In the genomic region with DNA sequence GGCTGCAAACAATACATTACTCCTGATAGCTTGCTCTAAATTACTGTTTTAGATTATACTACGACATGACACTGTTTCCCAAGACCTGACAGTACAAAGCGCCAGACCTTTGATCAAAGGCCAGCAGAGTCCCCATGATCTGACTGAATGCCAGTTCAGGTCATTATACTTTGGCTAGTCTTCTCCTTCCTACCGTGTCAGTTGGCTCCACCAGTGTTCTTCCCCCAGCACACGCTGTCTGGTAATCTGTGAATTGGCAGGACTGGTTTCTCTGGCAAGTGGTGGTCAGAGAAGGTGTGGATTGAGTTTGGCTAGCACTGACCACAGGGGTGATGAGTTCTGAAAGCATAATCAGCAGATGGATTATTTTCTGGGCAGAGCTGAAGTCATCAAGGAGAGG, we compare ENCODE assay signal across 12 mouse cellular contexts.
DNase-seq lines count a peak whose midpoint lies in the region; ATAC-seq and TF ChIP-seq lines count a peak whose summit lies in the region.
"Had no signal": no experiment of that assay in that cellular context is flagged by ENCODE, and none has a peak within 500 bp of the region (broad histone marks: within the 10 kb centered on the region; RNA-seq: fewer than 3 reads in every experiment).

No protein-coding gene starts in this region.

- H3K27ac ChIP-seq in kidney, embryonic 15.5 days = no peak overlapping the region
- H3K27ac ChIP-seq in CH12.LX (ENCODE audit: insufficient read depth, low read depth) = no peak overlapping the region
- H3K27ac ChIP-seq: left cerebral cortex, adult 2 months; liver, embryonic 13.5 days; midbrain, embryonic 12.5 days had no signal

- DNase-seq in kidney, adult 11 months = peak; percentile 72
- DNase-seq in CH12.LX (ENCODE audit: extremely low read depth) = no peak
- peak; percentile 61 for DNase-seq in Muller cell, postnatal 12 days (ENCODE audit: inconsistent ontology term)
- DNase-seq in cerebellum, postnatal 10 days = peak; percentile 95 to 97
- no peak for DNase-seq in spleen, adult 12 weeks (ENCODE audit: low spot score)
- DNase-seq in right cerebral cortex, adult 18-20 months = no peak
- DNase-seq: adrenal gland, adult 8-10 months; liver, embryonic 13.5 days; thymus, adult 18-20 months had no signal

- 72% methylated on average over 4 of the region's 4 CpGs for WGBS in kidney, embryonic 15.5 days

- H3K4me1 ChIP-seq in kidney, embryonic 15.5 days = peaks cover 5% of the 10 kb centered on the region; the same call in 1 of the 2 replicates
- peaks cover 2 to 26% of the 10 kb centered on the region in 2 experiments; a peak in 3 of 4 replicates for H3K4me1 ChIP-seq in CH12.LX (ENCODE audit: control insufficient read depth in 1 of 2, insufficient read depth in 2 of 2)
- H3K4me1 ChIP-seq: midbrain, embryonic 12.5 days had no signal

- no peak overlapping the region for H3K9ac ChIP-seq in kidney, embryonic 15.5 days
- H3K9ac ChIP-seq in CH12.LX (ENCODE audit: insufficient read depth, low read depth) = no peak overlapping the region
- H3K9ac ChIP-seq: liver, embryonic 13.5 days; midbrain, embryonic 12.5 days had no signal

- H3K4me3 ChIP-seq in kidney, embryonic 15.5 days (replicated peaks) = no peak overlapping the region
- H3K4me3 ChIP-seq in CH12.LX (replicated peaks in 1 of 3; ENCODE audit: low read depth in 2 of 3, low read length in 2 of 3, poor library complexity in 1 of 3) = no peak overlapping the region
- H3K4me3 ChIP-seq: left cerebral cortex, adult 2 months; liver, embryonic 13.5 days; midbrain, embryonic 12.5 days had no signal

- no peaks in the 10 kb centered on the region for H3K36me3 ChIP-seq in kidney, embryonic 15.5 days
- no peaks in the 10 kb centered on the region for H3K36me3 ChIP-seq in CH12.LX (replicated peaks in 1 of 2; ENCODE audit: control insufficient read depth in 1 of 2, insufficient read depth in 1 of 2, low read length in 1 of 2)
- H3K36me3 ChIP-seq: liver, embryonic 13.5 days; midbrain, embryonic 12.5 days had no signal

- no peak overlapping the region for H3K4me2 ChIP-seq in kidney, embryonic 15.5 days
- H3K4me2 ChIP-seq in CH12.LX (ENCODE audit: insufficient read depth, low read depth, poor library complexity, severe bottlenecking) = peak overlapping the region; percentile 26; the same call in 1 of the 2 replicates
- H3K4me2 ChIP-seq: liver, embryonic 13.5 days; midbrain, embryonic 12.5 days had no signal

- TF ChIP-seq RAD21 in CH12.LX (IDR thresholded peaks at IDR 0.05; ENCODE audit: low read depth, low read length) = no peak

- H3K79me2 ChIP-seq in CH12.LX (replicated peaks; ENCODE audit: control insufficient read depth, extremely low read depth, insufficient read depth, poor library complexity, severe bottlenecking) = no peaks in the 10 kb centered on the region

- H3K27me3 ChIP-seq in kidney, embryonic 15.5 days = no peaks in the 10 kb centered on the region
- H3K27me3 ChIP-seq in CH12.LX (replicated peaks) = no peaks in the 10 kb centered on the region
- H3K27me3 ChIP-seq: liver, embryonic 13.5 days; midbrain, embryonic 12.5 days had no signal

- no peaks in the 10 kb centered on the region for H3K9me3 ChIP-seq in kidney, embryonic 15.5 days (replicated peaks)
- no peaks in the 10 kb centered on the region for H3K9me3 ChIP-seq in CH12.LX (replicated peaks; ENCODE audit: low read length)
- H3K9me3 ChIP-seq: liver, embryonic 13.5 days; midbrain, embryonic 12.5 days had no signal

- no peak for TF ChIP-seq CTCF in CH12.LX (conservative IDR thresholded peaks at IDR 0.05 in 1 of 2, IDR thresholded peaks at IDR 0.05 in 1 of 2; ENCODE audit: low read depth in 2 of 2, low read length in 2 of 2)

- no peak for ATAC-seq in kidney, embryonic 15.5 days (replicated peaks; ENCODE audit: low FRiP score)

- TF ChIP-seq POLR2A in CH12.LX (IDR thresholded peaks at IDR 0.05; ENCODE audit: low read depth, low read length) = no peak

- in situ Hi-C loops in CH12.LX (cut with MboI; ENCODE audit: low pct_ligation_motif_present, low pct_unique_long_range_greater_than_20kb, low sequenced_read_pairs) = no loop called here

- dilution Hi-C loops in CH12.LX (cut with MboI; ENCODE audit: extremely low pct_ligation_motif_present, extremely low pct_unique_long_range_greater_than_20kb, low sequenced_read_pairs) = no loop called here

- TF ChIP-seq EP300 in CH12.LX (IDR thresholded peaks at IDR 0.05; ENCODE audit: low read length) = no peak

TF ChIP-seq in CH12.LX, 34 proteins besides CTCF, POLR2A, EP300 and RAD21:
- TF ChIP-seq KAT2A (IDR thresholded peaks at IDR 0.05; ENCODE audit: insufficient replicate concordance, low read length) = no peak
- no peak for TF ChIP-seq TCF12 (IDR thresholded peaks at IDR 0.05; ENCODE audit: low read depth, low read length)
- TF ChIP-seq MAZ (IDR thresholded peaks at IDR 0.05; ENCODE audit: low read depth, low read length) = no peak
- TF ChIP-seq ZMIZ1 (IDR thresholded peaks at IDR 0.05; ENCODE audit: low read depth, low read length) = no peak
- TF ChIP-seq SIN3A (IDR thresholded peaks at IDR 0.05; ENCODE audit: low read length) = no peak
- TF ChIP-seq UBTF (IDR thresholded peaks at IDR 0.05; ENCODE audit: low read depth, low read length) = no peak
- no peak for TF ChIP-seq MAFK (IDR thresholded peaks at IDR 0.05; ENCODE audit: insufficient replicate concordance, low read length)
- no peak for TF ChIP-seq JUND (conservative IDR thresholded peaks at IDR 0.05; ENCODE audit: low read depth, low read length)
- TF ChIP-seq USF1 (IDR thresholded peaks at IDR 0.05; ENCODE audit: low read depth, low read length) = no peak
- no peak for TF ChIP-seq IRF4 (IDR thresholded peaks at IDR 0.05; ENCODE audit: low read depth, low read length)
- no peak for TF ChIP-seq ZNF384 (IDR thresholded peaks at IDR 0.05; ENCODE audit: low read depth, low read length)

Comparison
In these comparisons a context has a peak if more than half of its experiments do, and no peak if none do; other contexts are left out.
1. DNase-seq: peak in kidney, adult 11 months (single experiment), Muller cell, postnatal 12 days (single experiment) and cerebellum, postnatal 10 days (2 of 2); none in CH12.LX (single experiment), spleen, adult 12 weeks (single experiment) and right cerebral cortex, adult 18-20 months (single experiment).